Mouse (Mus musculus) bone marrow, adult 2 months (tissue): ENCODE results near the gene Gm8180. TPM values are rescaled to one million over a fixed set of nuclear protein-coding genes. Genes with fewer than 3 reads are reported as not detected.
"Not testable (repeated sequence)": the region's sequence is repeated elsewhere in the genome, so short reads cannot be mapped to it uniquely, and the experiment has no call there.

Experiments used
- H3K27ac ChIP-seq: fragments of 200-500 bp; 2 replicates; pipeline ENCODE4 v1.5.1; 2012; ENCODE audit warnings: low read depth, mild to moderate bottlenecking, control low read depth, inconsistent platforms, low read length; ENCODE audit not compliant: control insufficient read depth, poor library complexity, insufficient read depth
- H3K4me1 ChIP-seq: fragments of 200-500 bp; 2 replicates; pipeline ENCODE4 v1.6.1; 2011; ENCODE audit warnings: low read length; ENCODE audit not compliant: control insufficient read depth, insufficient read depth
- H3K4me3 ChIP-seq: fragments of 200-500 bp; replicated peaks from 2 replicates; pipeline ENCODE3; 2011; ENCODE audit warnings: mild to moderate bottlenecking, low read depth, low read length, control low read depth; ENCODE audit not compliant: control insufficient read depth
- CTCF ChIP-seq: fragments of 200-500 bp; IDR thresholded peaks from 2 replicates; pipeline ENCODE4 v1.5.1; 2011; ENCODE audit warnings: low read length, control low read depth; ENCODE audit not compliant: control insufficient read depth, insufficient read depth
- POLR2A ChIP-seq: fragments of 200-500 bp; IDR thresholded peaks from 2 replicates; pipeline ENCODE4 v1.6.1; 2011; ENCODE audit warnings: low read depth, mild to moderate bottlenecking, control low read depth, low read length, borderline replicate concordance; ENCODE audit not compliant: control insufficient read depth
- WGBS: fragments of 180-500 bp; shearing (Covaris S2); methylation state at CpG from one replicate; pipeline ENCODE4 v1.1.7; 2018; 5-methylcytosine and 5-hydroxymethylcytosine counted together
- polyA plus RNA-seq: library from polyadenylated mRNA; stranded (reverse); fragments of >200 nt; gene quantifications from 2 replicates; pipeline ENCODE4 v1.2.4, GENCODE M21; 2011; ENCODE audit warnings: low replicate concordance; ENCODE audit not compliant: missing spikeins, insufficient read depth, insufficient read length

The Gm8180 gene
- not detected in 2 replicates for polyA plus RNA-seq

- WGBS, result 81% methylated on average over 3 of the region's 3 CpGs
- not testable (repeated sequence) for H3K4me1 ChIP-seq, H3K4me3 ChIP-seq, H3K27ac ChIP-seq
These were observed at the start of gene Gm8180 for GRCm38 (mm10) chr14:43784645-43785044. Gm8180 (minus strand) TSS chr14:43784745.

GRCm38 (mm10) chr14:43830385-43830784 is 45.8 kb upstream of the Gm8180 start:
- H3K4me3 ChIP-seq, H3K27ac ChIP-seq, H3K4me1 ChIP-seq: not testable (repeated sequence)
- WGBS, result 7% methylated on average over 1 of the region's 1 CpGs

GRCm38 (mm10) chr14:43824176-43824575 is 39.6 kb upstream of the Gm8180 start:
- H3K4me1 ChIP-seq, H3K27ac ChIP-seq, H3K4me3 ChIP-seq: not testable (repeated sequence)
- 66% methylated on average over 6 of the region's 6 CpGs for WGBS

GRCm38 (mm10) chr14:43821869-43822268 is 37.3 kb upstream of the Gm8180 start:
- H3K4me3 ChIP-seq, H3K27ac ChIP-seq, H3K4me1 ChIP-seq: not testable (repeated sequence)
- 53% methylated on average over 1 of the region's 2 CpGs for WGBS

GRCm38 (mm10) chr14:43812458-43812857 is 27.9 kb upstream of the Gm8180 start:
- peak; percentile 53 for TF ChIP-seq CTCF
- H3K27ac ChIP-seq, H3K4me1 ChIP-seq, H3K4me3 ChIP-seq: not testable (repeated sequence)
- 48% methylated on average over 8 of the region's 9 CpGs for WGBS

GRCm38 (mm10) chr14:43808142-43808541 is 23.6 kb upstream of the Gm8180 start:
- not testable (repeated sequence) for H3K4me3 ChIP-seq, H3K4me1 ChIP-seq, H3K27ac ChIP-seq
- 83% methylated on average over 4 of the region's 4 CpGs for WGBS

GRCm38 (mm10) chr14:43804435-43804834 is 19.9 kb upstream of the Gm8180 start:
- 17% methylated on average over 7 of the region's 7 CpGs for WGBS
- H3K27ac ChIP-seq, H3K4me3 ChIP-seq, H3K4me1 ChIP-seq: not testable (repeated sequence)

GRCm38 (mm10) chr14:43796905-43797470 is 12.4 kb upstream of the Gm8180 start:
- not testable (repeated sequence) for H3K4me3 ChIP-seq
- WGBS, result 15% methylated on average over 23 of the region's 23 CpGs

GRCm38 (mm10) chr14:43796069-43796904 is 11.7 kb upstream of the Gm8180 start:
- no peaks in the 10 kb centered on the region for H3K4me1 ChIP-seq
- WGBS, result 23% methylated on average over 14 of the region's 14 CpGs
- H3K27ac ChIP-seq, result no peak overlapping the region
- no peak for TF ChIP-seq POLR2A
- no peak for TF ChIP-seq CTCF
- no peak overlapping the region for H3K4me3 ChIP-seq

More at GRCm38 (mm10) chr14:43796905-43797470, 12.4 kb upstream of the Gm8180 start:
- not testable (repeated sequence) for H3K27ac ChIP-seq, H3K4me1 ChIP-seq

- H3K27ac ChIP-seq, H3K4me1 ChIP-seq, H3K4me3 ChIP-seq: not testable (repeated sequence)
- 81% methylated on average over 5 of the region's 5 CpGs for WGBS
These were observed 9.3 kb upstream of the Gm8180 start for GRCm38 (mm10) chr14:43793811-43794210.

GRCm38 (mm10) chr14:43747566-43747965 is 37.0 kb downstream of the Gm8180 start, which contains the start of gene Gm6526:
Gm6526 (plus strand) TSS chr14:43747866.
- H3K27ac ChIP-seq, H3K4me3 ChIP-seq, H3K4me1 ChIP-seq: not testable (repeated sequence)
- 70% methylated on average over 4 of the region's 4 CpGs for WGBS
